Mouse (Mus musculus) lung, postnatal 14 days (tissue): ENCODE results near the gene Olfr123.

Experiments used
- DNase-seq: peaks from one replicate; pipeline ENCODE4 v3.0.0; 2021

The Olfr123 gene

DNA sequence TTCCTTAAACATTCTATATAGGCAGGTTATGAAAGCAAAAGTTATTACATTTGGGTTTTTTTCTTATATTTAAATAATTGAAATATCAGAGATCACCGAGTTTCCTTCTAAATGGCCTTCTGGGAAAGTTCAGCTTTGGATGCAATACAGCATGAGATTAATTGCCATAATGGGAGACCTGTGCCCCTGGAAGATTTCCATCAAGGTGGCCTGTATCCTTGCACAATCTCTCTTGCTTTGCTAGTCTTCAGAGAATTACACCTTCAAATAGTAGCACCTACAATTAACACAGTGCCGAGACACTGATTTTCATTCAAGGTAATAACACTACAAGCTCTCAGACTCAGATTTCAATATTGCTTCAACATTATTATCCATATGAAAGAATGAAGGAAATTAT is at the start of gene Olfr123:
Gene Olfr123 (plus strand): TSS at position 301 of the 400 bp plus-strand sequence.
- DNase-seq: no peak

DNA sequence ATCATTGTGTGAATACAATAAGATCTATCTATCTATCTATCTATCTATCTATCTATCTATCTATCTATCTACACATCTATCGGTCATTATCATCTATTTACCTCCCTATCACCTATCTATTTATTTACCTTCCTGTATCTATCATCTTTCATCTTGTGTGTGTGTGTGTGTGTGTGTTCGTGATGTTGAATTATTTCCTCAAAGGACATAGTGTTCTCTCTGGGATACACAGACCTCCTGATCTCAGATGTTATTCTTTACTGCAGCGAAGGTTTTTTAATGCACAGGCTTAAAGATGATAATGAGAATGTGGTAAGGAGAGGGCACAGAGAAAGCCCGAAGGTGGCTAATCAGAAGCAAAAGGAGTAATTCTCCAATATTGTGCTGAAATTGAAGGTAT is 25.0 kb upstream of the Olfr123 start, which contains the start of gene Olfr122:
Gene Olfr122 (plus strand): TSS at position 301 of the 400 bp plus-strand sequence.
- DNase-seq: no peak

DNA sequence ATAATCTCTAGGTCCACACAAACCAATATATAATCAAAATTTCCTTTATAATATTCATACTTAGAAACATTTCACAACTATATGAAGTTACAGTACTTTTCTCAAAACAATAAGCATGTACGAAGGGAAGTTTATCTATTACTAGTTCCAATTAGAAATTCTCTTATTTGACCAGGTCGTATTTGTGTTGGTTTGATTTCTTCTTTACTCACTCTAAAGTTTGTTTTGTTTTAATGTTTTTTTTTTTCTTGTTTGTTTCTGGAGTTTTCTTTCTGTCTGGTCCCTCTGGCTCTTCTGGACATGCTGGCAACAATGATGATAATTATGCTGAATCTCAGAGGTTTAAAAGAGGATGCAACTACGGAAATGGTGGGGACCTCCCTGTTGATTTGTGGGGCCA is 6.3 kb downstream of the Olfr123 start, which contains the start of gene Olfr124:
Gene Olfr124 (plus strand): TSS at position 301 of the 400 bp plus-strand sequence.
- no peak for DNase-seq

- no peak for DNase-seq
Measured at GRCm38 (mm10) chr17:37832649-37833048, 39.3 kb downstream of the Olfr123 start, which contains the start of gene Olfr125. Gene Olfr125, plus strand, starts transcription at chr17:37832949.

- DNase-seq: no peak
Measured at GRCm38 (mm10) chr17:37847183-37847582, 53.9 kb downstream of the Olfr123 start, which contains the start of gene Olfr126. Gene Olfr126, plus strand, starts transcription at chr17:37847483.
